Mouse (Mus musculus) cortical plate, adult 2 months (tissue): ENCODE data around the gene Dnajc28. TPM values are rescaled to one million over a fixed set of nuclear protein-coding genes. Genes with fewer than 3 reads are reported as not detected.

Experiments
- H3K27ac ChIP-seq: fragments of 200-500 bp; 2 replicates; pipeline ENCODE4 v1.5.1; 2012; ENCODE audit warnings: low read length, control low read depth, inconsistent platforms; ENCODE audit not compliant: insufficient read depth
- H3K4me1 ChIP-seq: fragments of 200-500 bp; 2 replicates; pipeline ENCODE4 v1.6.1; 2011; ENCODE audit warnings: low read length; ENCODE audit not compliant: control insufficient read depth, insufficient read depth
- H3K4me3 ChIP-seq: fragments of 200-500 bp; 2 replicates; pipeline ENCODE4 v1.5.1; 2011; ENCODE audit warnings: mild to moderate bottlenecking, low read length, control low read depth; ENCODE audit not compliant: insufficient read depth
- CTCF ChIP-seq: fragments of 200-500 bp; IDR thresholded peaks from 2 replicates; pipeline ENCODE4 v1.5.1; 2011; ENCODE audit warnings: mild to moderate bottlenecking, control low read depth, low read length; ENCODE audit not compliant: insufficient read depth; ENCODE audit errors: extremely low read depth
- POLR2A ChIP-seq: fragments of 200-500 bp; IDR thresholded peaks from 2 replicates; pipeline ENCODE4 v1.6.1; 2011; ENCODE audit warnings: mild to moderate bottlenecking, low read length, control low read depth; ENCODE audit not compliant: insufficient read depth; ENCODE audit errors: extremely low read depth
- polyA plus RNA-seq: library from polyadenylated mRNA; depleted of rRNA; stranded (reverse); fragments of >200 nt; gene quantifications from 2 replicates; pipeline ENCODE4 v1.2.3, GENCODE M21; 2012; rRNA removed

The Dnajc28 gene
- polyA plus RNA-seq, 1 experiment: 8.2 TPM

DNA sequence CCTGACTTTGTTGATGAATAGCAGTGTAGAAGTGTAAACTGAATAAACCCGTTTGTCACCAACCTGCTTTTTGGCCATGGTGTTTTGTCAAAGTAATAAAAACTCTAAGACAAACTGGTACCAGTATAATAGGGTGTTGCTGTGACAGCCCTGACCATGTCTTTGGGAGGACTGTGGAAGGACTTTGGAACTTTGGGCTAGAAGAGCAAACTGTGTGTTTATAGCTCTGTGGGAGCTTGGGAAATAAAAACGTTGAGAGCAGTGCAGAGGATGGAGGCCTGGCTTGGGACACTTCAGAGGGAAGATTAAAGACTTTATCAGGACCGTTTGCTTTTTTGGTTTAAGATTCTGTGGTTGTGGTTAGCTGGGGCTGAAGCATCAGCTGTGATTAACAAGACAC is 47.7 kb downstream of the Dnajc28 start:
- Histone ChIP-seq H3K27ac (no peak overlapping the region), H3K4me1 (peaks cover 1% of the 10 kb centered on the region; the same call in 1 of the 2 replicates), H3K4me3 (no peak overlapping the region)
- TF ChIP-seq POLR2A (no peak), CTCF (no peak)

DNA sequence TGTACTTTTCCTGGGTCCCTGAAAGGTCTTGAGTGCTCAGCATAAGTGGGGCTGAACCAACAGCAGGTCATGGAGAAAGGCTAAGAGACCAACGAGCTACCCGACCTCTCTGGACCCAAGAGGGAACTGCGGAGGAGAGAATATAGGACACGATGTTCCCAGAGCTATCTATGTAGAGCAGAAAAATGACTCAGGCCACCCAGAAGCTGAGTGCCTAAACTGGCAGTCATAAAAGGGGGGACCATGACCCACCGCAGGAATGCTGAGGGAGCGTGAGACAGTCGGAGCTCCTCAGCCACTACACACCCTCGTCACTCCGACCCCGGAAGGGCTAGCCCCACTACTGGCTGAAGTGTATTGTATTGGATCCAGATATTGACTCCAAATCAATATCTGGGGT is 49.9 kb downstream of the Dnajc28 start:
- H3K4me3 ChIP-seq: no peak overlapping the region
- TF ChIP-seq CTCF (no peak), POLR2A (no peak)
- H3K4me1 ChIP-seq: peaks cover 1% of the 10 kb centered on the region; the same call in 1 of the 2 replicates
- no peak overlapping the region for H3K27ac ChIP-seq

DNA sequence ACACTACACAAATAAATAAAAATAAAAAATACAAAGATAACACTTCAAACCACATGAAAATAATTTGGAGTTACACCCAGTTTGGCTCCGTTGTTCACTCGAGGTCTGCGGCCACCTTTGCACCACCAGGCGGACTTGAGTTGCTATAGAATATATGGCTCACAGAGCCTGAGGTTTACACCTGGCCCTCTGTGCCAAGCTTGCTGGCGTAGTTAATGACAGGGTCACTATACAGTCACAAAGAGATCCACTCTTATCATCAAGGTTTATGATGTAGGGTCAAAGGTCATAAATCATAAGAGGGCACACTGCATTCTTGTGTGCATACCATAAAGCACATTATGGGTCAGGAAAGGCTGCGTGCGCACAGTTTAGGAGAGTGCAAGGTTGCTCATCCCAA is 52.8 kb downstream of the Dnajc28 start:
- Histone ChIP-seq H3K4me1 (peaks cover 1% of the 10 kb centered on the region; the same call in 1 of the 2 replicates), H3K4me3 (no peak overlapping the region), H3K27ac (no peak overlapping the region)
- TF ChIP-seq POLR2A: no peak
- TF ChIP-seq CTCF: no peak

DNA sequence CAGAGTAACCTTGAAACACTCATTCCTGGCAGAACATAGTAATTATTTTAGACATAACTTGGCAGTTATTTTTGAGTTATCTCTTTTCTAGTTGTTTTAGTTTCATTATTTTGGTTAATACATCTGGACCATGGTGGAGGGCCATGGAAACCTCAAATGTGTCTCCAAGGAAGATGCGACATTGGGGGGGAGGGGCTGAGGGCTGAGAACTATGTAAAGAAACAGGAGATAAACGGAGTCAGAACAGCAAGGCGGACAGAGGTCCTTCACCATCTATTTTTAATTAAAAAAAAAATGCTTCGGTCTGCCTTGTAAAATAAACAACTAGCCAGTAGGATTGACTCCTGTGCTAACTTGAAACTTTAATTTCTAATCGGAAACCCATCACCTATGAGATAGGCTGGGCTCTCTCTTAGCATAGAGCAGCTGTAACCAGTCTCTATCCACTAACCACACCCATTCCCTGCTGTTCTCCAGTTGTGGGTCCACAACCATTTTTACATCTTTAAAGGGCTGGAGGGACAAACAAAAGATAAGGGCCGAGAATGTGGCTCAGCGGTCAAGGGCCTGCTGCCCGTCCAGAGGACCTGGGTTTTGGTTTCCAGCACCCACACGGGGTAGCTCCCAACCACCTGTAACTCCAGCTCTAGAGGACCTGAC is 53.4 kb downstream of the Dnajc28 start:
- Histone ChIP-seq H3K4me3 (no peak overlapping the region), H3K27ac (no peak overlapping the region), H3K4me1 (peaks cover 1% of the 10 kb centered on the region; the same call in 1 of the 2 replicates)
- TF ChIP-seq POLR2A (no peak), CTCF (no peak)

DNA sequence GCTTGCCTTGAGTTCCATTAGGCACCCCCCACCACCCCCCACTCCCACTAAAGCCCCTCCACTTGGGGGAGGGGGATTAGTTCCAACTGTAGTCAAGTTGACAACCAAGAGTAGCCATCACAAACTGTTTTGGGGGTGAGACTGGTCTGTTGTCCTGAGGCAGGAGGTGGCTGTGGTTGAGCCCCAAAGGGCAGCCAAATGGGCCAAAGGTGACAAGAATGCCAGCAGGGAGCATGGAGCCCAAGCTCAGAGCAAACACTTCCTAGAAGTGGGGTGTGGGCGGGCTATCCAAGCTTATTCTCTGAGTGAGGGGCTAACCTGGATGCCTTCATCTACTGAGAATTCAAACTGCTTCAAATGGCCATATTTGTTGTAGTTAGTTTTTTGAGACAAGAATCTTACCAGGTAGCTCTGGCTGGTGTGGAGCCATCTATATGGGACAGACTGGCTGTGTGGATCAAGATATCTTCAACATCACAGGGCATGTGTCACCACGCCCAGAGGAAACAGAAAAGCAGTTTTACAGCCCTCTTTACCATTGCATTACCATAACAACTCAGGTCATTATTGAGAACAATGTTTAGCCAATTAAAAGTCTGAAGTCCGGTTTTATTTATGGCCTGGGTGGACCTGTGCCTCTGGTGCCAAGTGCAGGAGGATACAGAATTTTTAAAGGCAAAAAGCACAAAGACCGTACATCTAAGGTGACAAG is 54.1 kb downstream of the Dnajc28 start:
- Histone ChIP-seq H3K4me1 (peaks cover 1% of the 10 kb centered on the region; the same call in 1 of the 2 replicates), H3K4me3 (no peak overlapping the region), H3K27ac (no peak overlapping the region)
- TF ChIP-seq POLR2A (no peak), CTCF (no peak)

Other genes with a start within 250 kb of the Dnajc28 start
- gene Ifnar2, start 246.2 kb downstream of the Dnajc28 start, polyA plus RNA-seq: 33.7 and 34.5 TPM in 2 replicates
- not detected in 2 replicates for gene Gm21970, start 227.3 kb downstream of the Dnajc28 start, polyA plus RNA-seq
- 12.6 and 13.5 TPM in 2 replicates for gene Il10rb, start 212.9 kb downstream of the Dnajc28 start, polyA plus RNA-seq
- gene Ifnar1, start 133.8 kb downstream of the Dnajc28 start, polyA plus RNA-seq: 35.5 and 36.2 TPM in 2 replicates
- 31.6 and 32.9 TPM in 2 replicates for gene Ifngr2, start 72.0 kb downstream of the Dnajc28 start, polyA plus RNA-seq
- gene Tmem50b, start 21.2 kb downstream of the Dnajc28 start, polyA plus RNA-seq: 91.1 and 96.8 TPM in 2 replicates
- 34.9 and 37.0 TPM in 2 replicates for gene Gart, start 27.9 kb upstream of the Dnajc28 start, polyA plus RNA-seq
- gene Son, start 28.5 kb upstream of the Dnajc28 start, polyA plus RNA-seq: 267 and 291 TPM in 2 replicates
- 32.1 and 33.5 TPM in 2 replicates for gene Donson, start 69.7 kb upstream of the Dnajc28 start, polyA plus RNA-seq
- gene Cryzl1, start 109.9 kb upstream of the Dnajc28 start, polyA plus RNA-seq: 118 and 124 TPM in 2 replicates
- 55.2 and 64.9 TPM in 2 replicates for gene Itsn1, start 110.3 kb upstream of the Dnajc28 start, polyA plus RNA-seq